Mouse (Mus musculus) embryonic fibroblast, embryonic 13.5 days (primary cell): ENCODE data around the gene Lrrc71. TPM values are rescaled to one million over a fixed set of nuclear protein-coding genes. Genes with fewer than 3 reads are reported as not detected.
A peak's percentile ranks its signal among the peaks of the same experiment; 100 is the strongest.

ENCODE experiments used
- H3K27ac ChIP-seq: 2 replicates; pipeline ENCODE4 v1.5.1; 2012; ENCODE audit warnings: low read length, control low read depth, inconsistent platforms; ENCODE audit not compliant: insufficient read depth
- H3K4me1 ChIP-seq: 2 replicates; pipeline ENCODE4 v1.6.1; 2011; ENCODE audit warnings: low read length; ENCODE audit not compliant: control insufficient read depth, insufficient read depth
- H3K4me3 ChIP-seq: 2 replicates; pipeline ENCODE4 v1.5.1; 2011; ENCODE audit warnings: mild to moderate bottlenecking, control low read depth, low read length; ENCODE audit not compliant: insufficient read depth
- CTCF ChIP-seq: IDR thresholded peaks from 2 replicates; pipeline ENCODE4 v1.5.1; 2011; ENCODE audit warnings: mild to moderate bottlenecking, control low read depth, low read length, moderate library complexity, borderline replicate concordance; ENCODE audit not compliant: insufficient read depth
- POLR2A ChIP-seq: IDR thresholded peaks from 2 replicates; pipeline ENCODE4 v1.6.1; 2011; ENCODE audit warnings: low read depth, mild to moderate bottlenecking, control low read depth, low read length, moderate library complexity
- polyA plus RNA-seq: library from polyadenylated mRNA; stranded (reverse); fragments of >200 nt; gene quantifications from 2 replicates; pipeline ENCODE4 v1.2.4, GENCODE M21; 2011; ENCODE audit warnings: low read depth; ENCODE audit not compliant: missing spikeins, insufficient read length

Lrrc71 gene
- polyA plus RNA-seq, 1 experiment: 1.2 TPM

DNA sequence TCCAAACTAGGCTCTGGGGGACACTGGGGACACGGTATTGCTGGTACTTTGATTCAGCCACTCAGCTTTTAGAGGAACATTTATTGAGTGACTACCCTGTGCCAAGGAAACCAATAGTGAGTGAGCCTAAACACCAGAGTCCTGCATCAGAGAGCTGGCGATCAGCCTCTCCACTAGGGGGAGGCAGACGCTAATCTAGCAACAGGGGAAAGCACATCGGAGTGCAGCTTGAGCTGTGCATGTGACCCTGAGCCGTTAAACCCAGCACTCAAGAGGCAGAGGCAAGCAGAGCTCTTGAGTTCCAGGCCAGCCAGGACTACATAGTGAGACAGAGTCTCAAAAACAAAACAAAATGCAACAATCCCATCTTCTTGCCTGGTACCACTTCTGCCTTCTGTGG is 611 bp upstream of the Lrrc71 start:
- Histone ChIP-seq H3K27ac (no peak overlapping the region), H3K4me3 (no peak overlapping the region), H3K4me1 (no peaks in the 10 kb centered on the region)
- TF ChIP-seq POLR2A: no peak
- TF ChIP-seq CTCF: peak; percentile 94

DNA sequence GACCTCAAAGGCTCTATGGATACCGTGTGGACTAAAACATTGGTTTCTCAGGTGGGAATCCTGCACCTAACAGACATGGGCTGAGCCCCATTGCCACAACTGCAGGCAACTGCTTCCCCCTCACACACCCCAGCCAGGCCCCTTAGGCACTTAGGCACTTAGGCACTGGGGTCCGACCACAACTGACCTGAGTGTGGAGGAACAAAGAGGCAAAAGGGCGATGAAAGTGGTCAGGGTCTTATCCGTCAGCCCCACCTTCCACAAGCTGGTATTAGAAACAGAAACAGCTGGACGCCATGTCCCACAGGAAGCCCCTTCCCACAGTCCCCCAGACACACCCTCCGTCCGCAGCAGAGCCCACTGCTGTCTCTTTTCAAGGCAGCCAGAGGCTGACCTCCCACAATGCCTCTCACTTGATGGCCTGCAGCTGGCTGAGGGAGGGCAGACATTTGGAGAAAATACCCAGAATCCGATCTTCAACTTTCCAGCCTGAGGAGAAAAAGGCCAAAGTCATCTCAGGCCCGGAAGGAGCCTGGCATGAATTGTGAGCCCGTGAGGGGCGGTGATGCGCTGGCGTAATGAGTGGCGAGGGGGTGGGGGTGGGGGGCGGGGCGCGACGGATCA is 3.3 kb downstream of the Lrrc71 start:
- H3K27ac ChIP-seq: no peak overlapping the region
- TF ChIP-seq CTCF (no peak), POLR2A (no peak)
- no peak overlapping the region for H3K4me3 ChIP-seq
- no peaks in the 10 kb centered on the region for H3K4me1 ChIP-seq

DNA sequence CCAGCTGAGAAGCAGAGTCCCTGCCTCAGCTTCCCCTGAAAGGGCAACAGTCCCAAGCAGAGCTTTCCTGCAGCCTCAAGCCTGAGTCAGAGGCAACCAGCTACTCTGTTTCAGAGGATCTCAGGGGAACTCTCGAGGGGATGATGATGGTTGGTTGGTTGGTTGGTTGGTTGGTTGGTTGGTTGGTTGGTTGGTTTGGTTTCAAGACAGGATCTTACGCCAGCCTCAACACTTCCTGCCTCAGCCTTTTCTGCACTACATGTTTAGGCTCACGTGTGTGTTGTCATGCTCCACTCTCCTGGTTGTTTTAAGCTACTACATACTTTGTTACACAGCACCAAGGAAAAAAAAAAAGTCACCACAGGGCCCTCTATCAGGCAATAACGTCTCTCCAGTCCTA is 4.5 kb downstream of the Lrrc71 start:
- Histone ChIP-seq H3K4me1 (no peaks in the 10 kb centered on the region), H3K4me3 (no peak overlapping the region), H3K27ac (no peak overlapping the region)
- TF ChIP-seq CTCF: no peak
- no peak for TF ChIP-seq POLR2A

DNA sequence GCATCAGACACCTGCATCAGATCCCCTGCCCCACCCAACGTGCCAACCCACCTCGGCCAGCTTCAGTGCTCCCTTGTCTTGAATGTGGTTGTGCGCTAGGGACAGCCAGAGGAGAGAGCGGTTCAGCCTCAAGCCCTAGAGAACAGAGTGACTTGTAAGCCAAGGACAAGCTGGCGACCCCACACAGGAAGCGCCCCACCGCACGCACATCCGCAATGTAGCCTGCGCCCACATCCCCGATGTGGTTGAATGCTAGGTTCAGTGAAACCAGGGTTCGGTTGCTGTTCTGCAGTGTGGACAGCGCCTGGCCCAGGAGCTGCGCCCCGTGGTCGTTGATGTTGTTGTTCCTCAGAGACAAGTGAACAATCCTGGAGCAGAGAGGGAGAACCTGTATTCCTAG is 5.7 kb downstream of the Lrrc71 start:
- TF ChIP-seq CTCF (no peak), POLR2A (no peak)
- H3K4me1 ChIP-seq: no peaks in the 10 kb centered on the region
- H3K4me3 ChIP-seq: no peak overlapping the region
- no peak overlapping the region for H3K27ac ChIP-seq

DNA sequence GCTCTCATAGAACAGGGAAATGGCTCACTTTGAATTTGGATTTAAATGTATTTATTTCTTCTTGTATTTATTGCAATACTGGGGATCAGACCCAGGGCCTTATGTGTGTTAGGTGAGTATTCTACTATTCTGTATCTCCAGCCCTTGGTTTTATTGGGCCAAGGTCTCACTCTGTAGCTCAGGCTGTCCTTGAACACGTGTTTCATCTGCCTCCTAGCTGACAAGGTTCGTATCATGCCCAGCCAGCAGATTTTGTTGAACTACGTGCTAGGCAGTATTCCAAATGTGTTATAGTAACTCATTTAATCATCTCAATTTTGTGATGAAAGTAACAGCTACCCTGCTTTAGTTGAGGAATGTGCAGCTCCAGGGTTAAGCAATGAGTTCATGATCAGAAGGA is 6.4 kb downstream of the Lrrc71 start:
- no peaks in the 10 kb centered on the region for H3K4me1 ChIP-seq
- H3K4me3 ChIP-seq: no peak overlapping the region
- TF ChIP-seq CTCF (no peak), POLR2A (no peak)
- no peak overlapping the region for H3K27ac ChIP-seq

DNA sequence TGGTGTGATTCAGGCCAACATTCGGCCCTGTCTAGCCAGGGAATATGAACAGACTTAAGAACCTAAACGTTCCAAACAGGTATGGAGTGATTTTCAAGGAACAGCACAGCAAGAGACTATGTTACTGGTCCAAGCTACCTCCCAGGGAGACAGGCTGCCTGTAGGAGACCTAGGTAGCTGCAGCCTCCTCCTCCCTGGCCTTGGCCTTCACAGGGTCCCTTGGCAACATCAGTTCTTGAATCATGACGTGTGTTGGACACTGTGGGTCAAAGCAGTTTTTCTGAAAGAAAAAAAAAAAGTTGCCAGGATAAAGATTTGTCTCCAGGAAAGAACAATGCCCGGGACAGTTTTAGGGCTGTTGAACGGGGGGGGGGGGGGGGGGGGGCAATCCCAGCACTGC is 9.5 kb downstream of the Lrrc71 start:
- TF ChIP-seq CTCF (no peak), POLR2A (no peak)
- Histone ChIP-seq H3K4me1 (no peaks in the 10 kb centered on the region), H3K27ac (no peak overlapping the region), H3K4me3 (no peak overlapping the region)

DNA sequence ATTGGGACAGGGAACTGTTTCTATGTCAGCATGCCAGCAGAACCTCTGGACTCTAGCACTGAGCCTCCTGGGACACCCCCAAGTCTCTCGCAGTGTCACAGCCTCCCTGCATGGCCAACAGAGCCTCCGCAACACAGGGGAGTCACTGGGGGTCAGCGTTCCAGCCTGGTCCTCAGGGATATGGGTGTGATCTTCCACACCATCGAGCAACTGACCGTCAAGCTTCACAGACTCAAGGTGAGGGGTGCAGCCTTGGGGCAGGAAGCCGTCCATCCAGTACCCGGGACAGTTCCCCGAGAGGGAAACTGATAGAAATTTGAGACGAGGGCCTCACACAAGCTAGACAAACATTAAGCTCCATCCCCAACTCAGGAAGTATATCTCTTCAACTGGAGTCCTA is 13.1 kb downstream of the Lrrc71 start:
- no peaks in the 10 kb centered on the region for H3K4me1 ChIP-seq
- H3K27ac ChIP-seq: no peak overlapping the region
- TF ChIP-seq CTCF (no peak), POLR2A (no peak)
- H3K4me3 ChIP-seq: no peak overlapping the region

DNA sequence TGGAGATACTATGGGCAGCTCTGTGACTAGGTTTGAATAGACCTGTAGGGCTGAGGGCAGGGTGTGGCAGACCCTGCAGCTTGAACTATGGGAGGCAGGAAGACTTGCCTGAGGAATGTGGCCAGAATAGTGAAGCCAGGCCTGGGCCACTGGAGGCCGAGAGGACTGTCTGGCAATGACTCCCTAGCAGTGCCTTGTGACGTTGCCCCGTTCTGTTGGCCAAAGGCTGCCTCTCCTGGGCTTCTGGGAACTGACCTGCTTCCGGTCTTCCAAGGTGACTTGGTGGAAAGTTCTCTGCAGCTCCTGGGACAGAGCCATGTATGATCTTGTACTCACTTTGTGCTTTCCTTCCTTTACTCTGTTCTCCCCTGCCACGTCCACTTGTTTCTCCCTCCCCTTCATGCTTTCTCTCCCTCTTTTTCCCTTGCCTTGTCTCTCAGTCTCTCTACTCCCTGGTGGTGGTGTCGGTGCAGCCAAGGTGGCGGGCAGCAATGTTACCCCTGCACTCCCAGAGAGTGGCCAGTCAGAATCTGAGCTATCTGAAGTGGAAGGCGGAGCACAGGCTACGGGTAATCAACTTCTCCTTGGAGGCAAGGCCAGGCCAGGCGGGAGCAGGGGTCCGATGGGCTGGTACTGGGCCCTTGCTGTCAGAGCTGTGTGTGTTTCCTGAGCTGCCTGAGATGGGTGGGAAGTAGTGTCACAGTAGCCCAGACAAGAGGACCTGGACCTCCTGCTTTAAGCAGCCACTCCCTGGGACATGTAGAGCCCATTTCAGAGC is 14.3 kb downstream of the Lrrc71 start:
- Histone ChIP-seq H3K27ac (no peak overlapping the region), H3K4me3 (no peak overlapping the region), H3K4me1 (no peaks in the 10 kb centered on the region)
- no peak for TF ChIP-seq POLR2A
- no peak for TF ChIP-seq CTCF

DNA sequence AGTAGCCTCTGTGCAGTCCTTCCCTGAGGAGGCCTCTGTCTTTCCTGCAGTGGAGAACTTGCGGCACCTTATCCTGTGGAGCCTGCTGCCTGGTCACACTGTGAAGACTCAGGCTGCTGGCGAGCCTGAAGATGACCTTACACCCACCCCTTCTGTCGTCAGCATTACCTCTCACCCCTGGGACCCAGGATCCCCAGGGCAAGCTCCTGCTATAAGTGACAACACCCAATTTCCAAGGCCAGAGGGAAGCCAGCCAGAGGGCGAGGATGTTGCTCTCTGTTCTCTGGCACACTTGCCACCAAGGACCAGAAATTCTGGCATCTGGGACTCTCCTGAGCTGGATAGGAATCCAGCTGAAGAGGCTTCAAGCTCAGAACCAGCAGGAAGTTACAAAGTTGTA is 15.3 kb downstream of the Lrrc71 start:
- Histone ChIP-seq H3K27ac (no peak overlapping the region), H3K4me1 (no peaks in the 10 kb centered on the region), H3K4me3 (no peak overlapping the region)
- TF ChIP-seq POLR2A (no peak), CTCF (no peak)

DNA sequence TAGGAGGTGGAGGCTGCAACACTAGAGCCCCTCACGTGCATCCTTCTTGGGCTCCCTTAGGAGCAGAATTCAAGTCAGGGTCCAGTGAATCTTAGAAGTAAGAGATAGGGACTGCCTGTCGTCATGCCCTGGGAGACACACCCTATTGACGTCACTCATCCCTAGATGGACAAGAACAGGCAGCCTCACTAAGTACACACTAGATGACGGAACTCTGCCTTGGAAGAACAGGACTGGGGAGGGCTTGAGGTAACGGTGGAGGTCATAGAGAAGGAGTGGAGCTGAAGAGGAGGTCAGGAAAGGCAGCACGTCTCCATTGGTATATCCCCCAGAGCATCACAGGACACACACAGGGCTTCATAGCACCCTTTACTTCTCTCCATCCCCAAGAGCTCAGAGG is 19.7 kb downstream of the Lrrc71 start:
- no peak for TF ChIP-seq POLR2A
- TF ChIP-seq CTCF: no peak
- Histone ChIP-seq H3K4me1 (no peaks in the 10 kb centered on the region), H3K4me3 (no peak overlapping the region), H3K27ac (no peak overlapping the region)
